Mouse (Mus musculus) kidney, adult 9 months (tissue): ENCODE data around the gene Bckdk.
A peak's percentile ranks its signal among the peaks of the same experiment; 100 is the strongest.

Experiments used
- DNase-seq: peaks from one replicate; pipeline ENCODE4 v3.0.0; 2022

Gene Bckdk

GRCm38 (mm10) chr7:127896384-127896783 is 7.5 kb upstream of the Bckdk start:
- DNase-seq, result peak; percentile 70

- no peak for DNase-seq
These were observed 6.3 kb upstream of the Bckdk start for GRCm38 (mm10) chr7:127897542-127897941.

- DNase-seq, result no peak
These were observed 5.5 kb upstream of the Bckdk start for GRCm38 (mm10) chr7:127898179-127898956.

- DNase-seq, result no peak
These were observed 3.9 kb upstream of the Bckdk start for GRCm38 (mm10) chr7:127899997-127900396.

- no peak for DNase-seq
These were observed 2.1 kb upstream of the Bckdk start for GRCm38 (mm10) chr7:127901772-127902171.

- DNase-seq, result no peak
These were observed 4.1 kb downstream of the Bckdk start for GRCm38 (mm10) chr7:127907939-127908338.

GRCm38 (mm10) chr7:127908656-127909055 is 4.8 kb downstream of the Bckdk start:
- no peak for DNase-seq

- DNase-seq, result peak; percentile 94
These were observed 8.4 kb downstream of the Bckdk start, which contains the start of gene Kat8 for GRCm38 (mm10) chr7:127912190-127912871. TSS of gene Kat8 (plus strand) at chr7:127912516.

GRCm38 (mm10) chr7:127912938-127913337 is 9.1 kb downstream of the Bckdk start:
- DNase-seq, result no peak

GRCm38 (mm10) chr7:127915293-127915692 is 11.4 kb downstream of the Bckdk start:
- DNase-seq, result no peak

GRCm38 (mm10) chr7:127918203-127918602 is 14.3 kb downstream of the Bckdk start:
- peak; percentile 79 for DNase-seq

GRCm38 (mm10) chr7:127919290-127919689 is 15.4 kb downstream of the Bckdk start:
- no peak for DNase-seq

GRCm38 (mm10) chr7:127921516-127921915 is 17.6 kb downstream of the Bckdk start:
- DNase-seq, result no peak

GRCm38 (mm10) chr7:127922451-127923275 is 18.8 kb downstream of the Bckdk start:
- no peak for DNase-seq

- no peak for DNase-seq
These were observed 19.8 kb downstream of the Bckdk start for GRCm38 (mm10) chr7:127923714-127924113.

GRCm38 (mm10) chr7:127925252-127925651 is 21.4 kb downstream of the Bckdk start:
- peak; percentile 96 for DNase-seq

GRCm38 (mm10) chr7:127926066-127926465 is 22.2 kb downstream of the Bckdk start:
- peak; percentile 95 for DNase-seq

- peak; percentile 91 for DNase-seq
These were observed 23.0 kb downstream of the Bckdk start for GRCm38 (mm10) chr7:127926846-127927245.

GRCm38 (mm10) chr7:127927726-127928125 is 23.8 kb downstream of the Bckdk start:
- DNase-seq, result no peak

GRCm38 (mm10) chr7:127928596-127928995 is 24.7 kb downstream of the Bckdk start:
- DNase-seq, result peak; percentile 66

GRCm38 (mm10) chr7:127929923-127930322 is 26.0 kb downstream of the Bckdk start, which contains the start of gene Prss8:
TSS of gene Prss8 (minus strand) at chr7:127930104.
- DNase-seq, result peak; percentile 96

GRCm38 (mm10) chr7:127930636-127931035 is 26.8 kb downstream of the Bckdk start:
- DNase-seq, result peak; percentile 50
